Mouse (Mus musculus) kidney, adult 8-10 months (tissue): ENCODE data around the gene Gm28047.

Experiments
- DNase-seq, 2 experiments: peaks; one replicate each; pipeline ENCODE4 v3.0.0; 2022

Gm28047 gene

DNA sequence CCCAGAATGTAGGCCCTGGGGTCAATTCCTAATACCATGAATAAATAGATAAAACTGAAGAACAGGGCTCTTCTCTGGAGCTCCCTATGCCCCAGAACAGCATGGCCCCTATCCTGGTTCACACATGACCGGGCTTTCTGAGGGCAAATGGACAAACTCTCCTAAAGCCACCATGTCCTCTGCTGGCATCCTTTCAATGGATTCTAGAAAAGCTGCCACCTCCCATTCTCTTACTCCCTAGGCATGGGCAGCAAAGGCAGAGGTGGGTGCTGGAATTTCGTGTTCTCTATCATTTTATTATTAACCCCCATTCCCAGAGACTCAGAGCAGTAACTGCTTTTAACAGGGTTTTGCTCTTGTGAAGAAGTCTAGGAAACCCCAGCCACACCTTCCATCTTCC, 109.6 kb downstream of the Gm28047 start:
- DNase-seq = no peak

DNA sequence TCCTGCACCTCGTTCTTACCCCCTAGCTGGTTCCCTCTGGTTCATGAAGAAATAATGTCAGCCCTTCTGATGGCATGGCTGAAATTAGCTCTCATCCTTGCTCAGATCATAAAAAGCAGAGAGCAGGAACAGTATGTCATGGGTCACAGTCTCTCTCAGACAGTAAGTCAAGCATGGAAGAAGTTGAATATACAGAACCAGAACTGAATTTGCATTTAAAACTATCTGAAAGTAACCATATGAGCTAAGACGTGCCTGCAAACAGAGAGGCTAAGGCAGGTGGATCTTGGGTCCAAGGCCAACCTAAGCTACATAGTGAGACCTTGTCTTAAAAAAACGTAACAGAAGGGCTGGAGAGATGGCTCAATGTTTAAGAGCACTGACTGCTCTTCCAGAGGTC, 111.9 kb downstream of the Gm28047 start:
- no peak for DNase-seq

DNA sequence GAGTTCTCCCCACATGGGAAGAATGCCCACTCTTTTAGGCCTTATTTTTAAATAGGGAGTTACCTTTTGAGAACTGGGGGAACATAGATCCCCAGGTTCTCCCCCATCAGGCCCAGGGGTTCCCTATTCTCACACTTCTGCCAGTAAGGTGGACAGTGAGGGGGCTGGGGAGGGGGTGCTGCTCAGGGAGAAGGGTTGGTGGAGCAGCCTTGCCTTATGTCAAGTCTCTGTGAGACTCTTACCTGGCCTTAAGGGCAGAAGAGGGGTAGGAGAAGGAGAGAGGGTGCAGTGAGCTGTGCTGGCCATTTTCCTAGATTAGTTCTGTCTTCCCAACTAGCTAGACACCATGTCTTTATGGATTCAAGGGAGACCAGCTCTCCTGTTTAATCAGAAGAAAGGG, 112.4 kb downstream of the Gm28047 start:
- DNase-seq = no peak

DNA sequence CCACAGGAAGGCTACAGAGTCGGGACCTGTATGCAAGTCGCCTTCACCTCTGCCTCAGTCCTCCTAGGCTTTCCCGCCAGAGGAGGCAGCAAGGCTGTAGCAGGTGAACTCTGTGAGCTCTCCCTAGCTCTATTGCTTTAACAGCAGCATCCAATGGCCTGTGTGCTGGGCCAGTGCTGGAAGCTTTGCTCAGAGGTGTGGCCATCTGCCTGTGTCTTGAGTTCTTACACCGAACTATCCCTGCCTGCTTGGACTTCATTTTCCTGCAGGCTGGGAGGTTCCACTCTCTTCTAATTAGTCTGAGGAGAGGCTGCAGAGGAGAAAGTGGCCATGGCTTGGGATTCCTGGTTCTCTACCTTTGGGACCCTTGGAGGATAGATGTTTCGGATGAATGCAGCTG, 112.9 kb downstream of the Gm28047 start:
- DNase-seq = no peak

DNA sequence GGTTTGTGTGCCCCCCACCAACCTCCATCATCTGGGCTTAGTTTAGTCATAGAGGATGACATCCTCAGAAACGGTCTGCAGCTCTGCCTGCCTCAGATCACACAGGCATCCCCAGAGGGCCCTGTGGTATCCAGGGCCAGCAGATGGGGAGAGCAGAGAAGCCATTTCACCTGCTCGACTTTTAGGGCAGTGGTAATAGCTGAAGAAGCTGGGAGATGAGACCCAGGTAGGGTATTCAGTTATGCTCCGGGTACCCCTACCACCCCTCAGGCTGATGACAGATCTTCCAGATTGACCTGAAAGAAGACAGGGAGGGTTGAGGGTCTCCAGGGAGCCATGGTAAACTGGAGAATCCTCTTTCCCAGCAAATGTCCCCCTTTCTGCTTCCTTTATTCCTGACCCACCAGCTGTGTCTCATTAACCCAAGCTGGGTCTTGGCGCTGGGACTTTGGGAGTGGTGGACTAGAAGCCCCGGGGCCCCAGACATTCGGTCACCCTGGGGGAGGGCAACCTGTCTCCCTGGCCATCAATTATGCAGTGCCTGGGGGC, 113.5 kb downstream of the Gm28047 start:
- DNase-seq = no peak

DNA sequence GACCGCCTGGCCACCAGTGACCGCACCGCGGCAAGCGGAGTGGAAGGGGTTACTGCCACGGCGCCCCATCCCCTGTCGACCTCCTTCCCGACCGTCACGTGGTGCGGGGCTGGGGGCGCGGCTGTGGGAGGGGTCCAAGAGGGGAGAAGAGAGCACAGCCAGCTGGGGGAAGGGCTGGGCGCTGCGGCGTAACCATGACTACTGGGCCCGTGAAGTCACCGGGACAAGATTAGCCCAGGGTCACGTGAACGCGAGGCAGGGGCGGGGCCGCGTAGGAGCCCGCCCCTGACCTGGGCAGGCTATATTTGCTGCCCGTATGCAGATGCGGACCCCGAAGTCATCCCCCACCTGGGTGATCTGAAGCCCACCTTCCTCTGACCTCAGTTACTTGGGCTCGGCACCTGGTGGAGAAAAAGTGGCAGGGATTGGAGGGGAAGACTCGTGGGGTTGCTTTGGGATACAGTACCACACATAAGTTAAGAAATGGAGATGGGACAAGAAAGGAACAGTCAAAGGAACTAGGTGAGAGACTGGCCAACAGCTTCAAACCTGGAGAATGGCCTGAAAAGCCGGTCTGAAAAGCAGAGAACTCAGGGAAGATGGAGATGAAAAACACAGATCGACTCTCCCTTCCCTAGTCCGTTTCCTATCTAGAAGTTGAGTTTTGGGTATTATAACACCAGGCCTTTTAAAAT, 114.1 kb downstream of the Gm28047 start:
- DNase-seq = peak; percentile 81 to 83

DNA sequence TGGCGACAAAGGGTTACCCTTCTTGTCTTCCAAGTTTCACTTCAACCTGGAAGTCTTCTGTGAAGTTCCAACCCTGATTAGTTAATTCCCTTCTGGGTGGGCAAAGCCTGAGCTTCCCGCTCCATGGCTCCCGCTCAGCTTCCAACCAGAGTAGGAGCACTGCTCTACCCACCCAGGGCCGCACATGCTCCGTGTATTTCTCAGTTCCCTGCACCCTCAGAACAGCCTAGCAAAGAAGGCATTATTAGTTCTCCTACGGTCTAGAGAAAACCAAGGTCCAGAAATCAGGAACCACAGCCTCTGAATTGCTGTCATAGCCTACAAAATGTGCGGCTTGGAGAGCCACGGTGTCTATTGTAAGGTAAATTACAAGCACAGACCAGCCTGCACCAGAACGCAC, 114.8 kb downstream of the Gm28047 start:
- DNase-seq = no peak

DNA sequence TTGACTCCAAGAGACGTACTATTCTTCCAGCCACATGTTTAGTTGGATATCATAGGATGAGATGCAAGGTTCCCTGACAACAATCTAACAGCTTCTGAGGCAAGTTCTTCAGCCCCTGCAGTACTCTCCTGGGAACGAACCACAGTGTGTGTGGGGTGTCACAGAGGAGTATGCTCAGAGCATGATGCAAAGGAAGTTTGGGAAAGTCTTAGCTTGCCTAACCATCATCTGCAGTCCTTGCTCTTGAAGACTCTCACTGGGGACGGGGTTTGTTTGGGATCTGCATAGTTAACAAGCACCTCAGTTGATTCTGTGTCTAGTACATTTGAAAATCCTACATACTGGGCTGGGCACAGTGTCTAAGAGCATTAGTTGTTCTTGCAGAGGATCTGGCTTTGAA, 116.5 kb downstream of the Gm28047 start:
- DNase-seq = no peak

DNA sequence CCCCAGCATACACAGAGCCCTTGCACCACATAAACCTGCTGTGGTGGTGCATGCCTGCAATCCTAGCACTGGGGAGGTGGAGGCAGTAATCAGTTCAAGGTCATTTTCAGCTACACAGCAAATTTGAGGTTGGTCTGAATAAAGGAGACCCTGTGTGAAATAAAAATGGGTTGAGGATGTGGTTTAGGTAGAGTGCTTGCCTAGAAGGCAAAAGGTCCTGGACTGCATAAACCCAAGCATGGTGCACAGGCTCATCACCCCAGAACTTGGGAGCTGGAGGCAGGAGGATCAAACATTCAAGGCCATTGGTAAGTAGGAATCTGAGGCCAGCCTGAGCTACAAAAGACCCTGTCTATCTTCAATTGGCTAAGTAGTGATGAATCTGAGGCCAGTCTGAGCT, 117.3 kb downstream of the Gm28047 start:
- DNase-seq = no peak

DNA sequence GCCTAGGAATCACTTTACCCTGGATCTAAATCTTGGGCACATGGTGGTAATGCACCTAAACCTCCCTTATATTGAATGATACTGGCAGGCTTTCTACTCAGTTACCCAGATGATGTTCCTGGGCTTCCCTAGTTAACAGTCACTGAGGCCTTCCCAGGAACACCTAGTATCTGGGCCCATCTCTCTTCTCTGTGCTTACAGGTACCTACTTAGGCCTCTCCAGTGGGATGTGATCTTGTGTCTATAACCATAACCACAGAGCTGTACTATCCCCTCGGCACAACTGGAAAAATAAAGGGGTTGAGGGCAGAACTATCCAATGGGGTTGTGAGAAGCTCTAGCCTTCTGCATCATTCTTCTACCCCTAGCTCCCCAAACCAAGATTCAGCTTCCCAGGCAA, 118.0 kb downstream of the Gm28047 start:
- no peak for DNase-seq

DNA sequence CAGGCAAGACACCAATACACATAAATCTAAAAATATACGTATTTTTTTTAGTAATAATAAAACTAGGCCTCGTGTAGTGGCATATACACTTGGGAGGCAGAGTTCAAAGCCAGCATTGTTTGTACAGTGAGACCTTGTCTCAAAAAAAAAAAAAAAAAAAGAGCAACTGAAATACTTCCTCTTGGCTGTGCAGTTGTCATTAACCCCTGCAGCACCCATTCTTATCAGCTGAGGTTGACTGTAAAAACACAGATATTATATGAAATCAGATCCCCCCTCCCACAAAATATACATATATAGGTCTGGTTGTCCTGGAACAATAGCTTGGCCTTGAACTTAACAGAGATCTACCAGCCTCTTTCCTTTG, 118.4 kb downstream of the Gm28047 start:
- DNase-seq = no peak

DNA sequence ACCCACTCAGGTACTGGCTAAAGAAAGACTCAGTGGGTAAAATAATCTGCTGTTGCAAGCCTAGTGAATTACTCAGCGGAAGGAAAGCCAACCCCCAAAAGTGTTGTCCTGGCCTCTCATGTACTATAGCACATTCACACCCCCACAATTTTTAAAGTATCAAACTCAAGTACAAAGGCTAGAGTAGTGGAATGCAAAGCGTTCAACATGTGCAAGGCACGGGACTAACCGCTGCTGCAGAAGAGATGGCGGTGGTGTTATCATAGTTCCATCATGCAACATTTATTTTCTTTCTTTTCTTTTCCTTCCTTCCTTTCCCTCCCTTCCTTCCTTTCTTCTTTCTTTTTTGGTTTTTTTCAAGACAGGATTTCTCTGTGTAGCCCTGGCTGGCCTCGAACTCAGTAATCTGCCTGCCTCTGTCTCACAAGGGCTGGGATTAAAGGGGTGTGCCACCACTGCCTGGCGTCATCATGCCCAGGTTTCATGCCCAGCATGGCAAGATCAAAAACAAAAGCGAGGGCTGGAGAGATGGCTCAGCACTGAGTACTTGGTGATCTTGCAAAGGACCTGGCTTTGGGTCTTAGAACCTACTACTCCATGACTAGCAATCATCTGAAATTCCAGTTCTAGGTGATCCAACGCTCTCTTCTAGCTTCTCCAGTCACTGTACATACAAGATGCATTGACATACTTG, 119.0 kb downstream of the Gm28047 start:
- DNase-seq = no peak

DNA sequence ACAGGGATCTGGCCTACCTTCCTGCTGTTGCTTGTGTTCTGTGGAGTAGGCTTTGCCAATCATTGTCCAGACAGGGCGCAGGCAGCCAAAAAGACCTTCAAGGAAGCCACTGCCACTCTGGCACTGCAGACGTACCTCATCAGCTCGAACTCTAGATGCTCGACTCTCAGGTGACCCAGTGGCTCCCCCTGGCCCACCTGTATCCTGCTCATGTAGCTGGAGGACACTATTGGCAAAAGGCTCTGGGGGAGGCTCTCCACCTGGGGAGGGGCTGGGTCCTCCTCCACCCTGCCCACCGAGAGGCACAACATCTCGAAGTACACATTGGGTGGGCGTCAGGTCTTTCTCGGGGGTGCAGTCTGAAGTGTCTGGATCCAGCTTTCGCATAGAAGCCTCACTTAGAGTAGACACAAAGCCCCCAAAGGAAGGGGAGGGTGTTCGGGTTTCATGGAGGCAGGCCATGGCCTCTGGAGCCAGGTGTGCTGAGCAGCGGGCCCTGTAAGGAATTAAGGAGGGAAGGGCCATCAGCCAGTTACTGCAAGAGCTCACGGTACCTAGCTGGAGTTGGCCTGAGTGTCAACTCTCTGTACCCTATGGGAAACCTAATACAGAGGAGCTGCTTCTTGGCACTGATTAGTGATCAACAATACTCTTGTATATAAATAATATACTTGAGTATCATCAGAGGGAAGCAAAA, 119.6 kb downstream of the Gm28047 start:
- no peak for DNase-seq

DNA sequence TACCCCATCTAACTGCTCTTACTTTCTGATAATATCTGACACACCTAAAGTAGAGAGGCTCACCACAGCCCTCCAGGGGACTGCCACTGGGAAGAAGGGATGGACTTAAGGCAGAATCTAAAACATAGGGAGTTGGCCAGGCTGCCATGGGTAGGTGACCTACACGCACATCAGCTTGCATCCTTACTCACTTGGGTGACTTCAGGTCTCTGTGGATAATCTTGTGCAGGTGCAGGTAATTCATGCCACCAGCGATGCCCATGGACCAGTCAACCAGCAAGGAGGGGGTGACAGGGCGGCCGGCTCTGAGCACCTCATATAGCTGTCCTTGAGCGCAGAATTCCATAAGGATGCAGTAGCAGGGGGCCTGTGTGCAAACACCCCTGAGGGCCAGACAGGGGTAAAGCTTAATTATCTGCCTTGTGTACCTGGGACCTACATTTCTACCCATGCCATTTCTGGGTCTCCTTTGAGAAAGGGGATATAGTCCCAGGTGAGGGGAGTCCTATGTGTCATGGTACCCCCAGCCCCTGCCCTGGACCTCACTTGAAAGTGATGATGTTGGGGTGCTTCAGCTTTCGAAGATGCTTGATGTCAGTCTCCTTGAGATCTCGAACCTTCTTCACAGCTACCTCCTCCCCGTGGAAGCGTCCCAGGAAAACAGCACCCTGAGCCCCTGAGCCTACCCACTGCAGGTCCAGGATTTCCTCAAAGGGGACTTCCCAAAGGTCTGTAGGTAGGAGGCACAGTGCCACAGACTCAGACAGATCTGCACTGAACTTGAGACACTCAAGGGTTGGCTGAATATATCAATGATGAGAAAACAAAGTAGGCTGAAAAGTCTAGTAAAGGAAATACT, 120.7 kb downstream of the Gm28047 start:
- DNase-seq = no peak

DNA sequence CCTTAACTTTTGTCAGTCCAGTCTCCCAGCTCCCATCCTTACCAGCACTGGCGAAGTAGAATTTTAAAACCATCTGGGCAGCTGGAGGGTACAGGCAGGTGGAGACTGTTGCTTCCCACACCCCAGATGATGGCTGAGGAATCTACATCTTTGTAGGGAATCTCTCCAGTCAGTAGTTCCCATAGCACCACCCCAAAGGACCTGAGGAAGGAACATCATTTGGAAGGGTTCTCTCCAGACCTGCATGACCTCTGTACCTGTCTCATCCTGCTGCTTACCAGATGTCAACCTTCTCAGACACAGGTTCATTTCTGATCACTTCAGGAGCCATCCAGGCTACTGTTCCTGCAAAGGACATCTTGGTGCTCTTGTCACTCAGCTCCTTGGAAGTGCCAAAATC, 121.4 kb downstream of the Gm28047 start, which contains the start of gene Gm10337:
TSS of gene Gm10337 (plus strand) at position 276 of the 400 bp plus-strand sequence.
- DNase-seq = no peak

DNA sequence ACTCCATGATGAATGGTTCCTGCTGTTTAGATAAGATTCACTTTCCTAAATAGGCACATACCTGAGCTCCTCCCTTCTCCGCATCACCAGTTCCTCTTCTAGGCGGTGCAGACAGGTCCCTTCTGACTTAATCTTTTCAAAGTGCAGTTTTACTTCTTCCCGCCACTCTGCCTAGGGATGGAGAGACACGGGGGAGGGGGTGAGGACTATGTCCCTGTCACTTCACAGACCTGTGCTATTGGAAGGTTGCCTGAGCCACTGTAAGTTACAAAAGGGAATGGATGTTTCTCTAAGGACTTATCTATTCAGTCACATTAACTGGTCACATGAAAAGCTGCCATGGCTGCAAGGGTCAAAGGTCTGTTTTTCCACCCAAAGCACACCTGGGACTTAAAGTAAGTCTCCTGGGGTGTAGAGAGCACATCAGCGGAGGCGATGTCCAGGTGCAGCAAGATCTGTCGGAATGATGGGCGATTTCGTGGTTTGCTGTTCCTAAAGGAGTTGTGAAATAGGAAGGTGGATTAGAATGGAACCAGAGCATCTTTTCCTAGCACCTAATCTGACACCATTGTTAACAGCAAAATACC, 122.5 kb downstream of the Gm28047 start:
- DNase-seq = no peak

DNA sequence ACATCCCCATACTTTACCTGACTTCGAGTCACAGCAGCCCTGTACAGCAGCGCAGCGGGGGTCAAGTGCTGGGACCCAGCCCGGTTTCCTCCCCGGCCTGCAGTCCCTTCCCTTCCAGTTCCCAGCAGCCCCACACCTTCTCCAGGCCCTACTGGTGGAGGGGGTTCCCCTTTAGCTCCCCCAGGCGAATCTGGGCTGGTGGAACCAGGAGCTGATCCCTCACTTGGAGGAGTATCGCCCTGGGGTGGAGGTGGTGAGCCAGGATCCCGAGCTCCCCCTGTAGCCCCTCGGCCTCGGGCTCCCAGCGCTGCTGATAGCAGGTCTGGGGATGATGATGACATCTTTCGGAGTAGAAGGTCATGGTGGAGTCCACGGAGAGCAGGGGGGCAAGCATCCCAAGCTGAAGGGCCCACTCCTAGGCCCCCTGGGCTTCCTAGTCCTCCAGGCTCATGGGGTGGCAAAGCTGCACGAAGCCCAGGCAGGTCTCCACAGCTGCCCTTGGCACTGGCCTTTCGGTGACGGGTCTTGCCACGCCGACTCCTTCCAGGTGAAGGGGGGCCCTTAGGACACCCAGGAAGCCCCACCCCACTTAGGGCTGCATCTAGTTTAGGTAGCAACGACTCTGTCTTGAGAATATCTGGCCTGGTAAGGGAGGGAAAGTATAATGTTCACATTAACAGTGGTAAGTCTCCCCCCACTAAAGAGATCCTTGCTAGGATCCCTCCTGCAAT, 123.6 kb downstream of the Gm28047 start:
- DNase-seq = no peak

DNA sequence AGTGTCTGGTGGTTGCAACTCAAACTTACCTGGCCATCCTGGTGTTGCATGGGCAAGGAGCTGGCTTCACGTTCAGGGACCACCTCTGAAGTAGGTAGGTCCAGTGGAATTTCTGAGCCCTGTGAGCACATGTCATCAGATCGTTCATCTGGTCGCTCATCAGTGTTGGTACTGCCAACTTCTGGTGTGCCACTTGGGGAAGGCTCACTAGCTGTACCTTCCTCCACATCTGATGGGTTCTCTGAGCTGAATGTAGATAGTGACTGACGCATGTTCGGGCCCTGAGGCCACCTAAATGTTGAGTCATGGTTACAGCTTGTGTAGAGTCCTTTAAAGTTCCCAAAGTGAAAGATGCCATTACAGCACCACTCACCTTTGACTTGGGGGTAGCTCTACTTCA, 124.4 kb downstream of the Gm28047 start:
- DNase-seq = no peak

DNA sequence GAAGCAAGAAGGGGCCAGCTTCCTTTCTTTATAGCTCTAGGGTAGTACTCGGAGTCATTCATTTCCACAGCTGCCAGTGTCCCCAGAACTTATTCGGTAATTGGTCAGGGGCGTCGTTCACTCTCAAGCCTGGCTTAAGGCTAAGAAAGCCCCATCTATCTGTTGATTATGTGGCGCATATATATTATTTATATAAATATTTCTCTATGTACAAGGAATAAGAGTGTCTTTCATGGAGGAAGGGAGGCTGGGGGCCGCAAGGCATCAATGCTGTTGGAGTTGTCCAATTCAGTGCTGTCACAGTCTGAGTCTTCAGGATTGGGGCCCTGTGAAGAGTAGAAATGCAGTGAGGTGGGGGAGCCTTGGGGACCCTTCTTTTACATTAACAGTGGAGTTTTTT, 125.0 kb downstream of the Gm28047 start:
- DNase-seq = no peak

DNA sequence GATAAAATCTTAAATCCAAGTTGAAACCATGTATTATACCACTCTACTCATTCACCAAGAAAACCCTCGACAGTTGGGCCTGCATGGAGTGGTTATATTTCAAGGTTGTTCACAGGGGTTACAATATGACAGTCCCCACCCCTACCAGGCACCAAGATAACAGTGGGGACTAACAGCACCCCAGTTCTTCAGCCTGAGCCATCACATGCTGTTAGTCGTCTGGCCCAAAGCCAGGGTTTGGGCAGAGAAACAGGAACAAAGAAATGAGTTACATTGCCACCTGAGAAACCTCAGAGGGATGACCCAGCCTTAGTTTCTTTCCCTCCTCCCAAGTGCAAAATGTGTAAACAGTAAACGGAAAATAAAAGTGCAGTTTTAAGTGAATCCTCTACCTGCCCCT, 125.5 kb downstream of the Gm28047 start:
- no peak for DNase-seq

DNA sequence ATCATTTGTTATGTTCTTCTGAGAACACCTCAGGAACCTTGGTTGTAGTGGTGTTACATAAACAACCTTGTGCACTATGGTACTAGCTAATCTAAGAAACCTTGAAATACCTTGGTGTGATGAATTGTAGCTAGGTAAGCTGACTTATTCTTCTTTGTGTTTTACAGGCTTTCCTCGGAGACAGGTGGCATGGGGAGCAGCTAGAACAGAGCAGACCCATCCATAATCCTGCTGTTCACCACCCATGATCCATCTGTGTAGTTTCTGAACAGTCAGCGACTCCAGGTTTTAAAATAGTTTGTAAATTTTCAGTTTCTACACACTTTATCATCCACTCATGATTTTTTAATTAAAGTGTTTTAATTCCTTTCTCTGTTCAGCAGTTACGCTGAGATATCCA, 126.5 kb downstream of the Gm28047 start:
- no peak for DNase-seq

DNA sequence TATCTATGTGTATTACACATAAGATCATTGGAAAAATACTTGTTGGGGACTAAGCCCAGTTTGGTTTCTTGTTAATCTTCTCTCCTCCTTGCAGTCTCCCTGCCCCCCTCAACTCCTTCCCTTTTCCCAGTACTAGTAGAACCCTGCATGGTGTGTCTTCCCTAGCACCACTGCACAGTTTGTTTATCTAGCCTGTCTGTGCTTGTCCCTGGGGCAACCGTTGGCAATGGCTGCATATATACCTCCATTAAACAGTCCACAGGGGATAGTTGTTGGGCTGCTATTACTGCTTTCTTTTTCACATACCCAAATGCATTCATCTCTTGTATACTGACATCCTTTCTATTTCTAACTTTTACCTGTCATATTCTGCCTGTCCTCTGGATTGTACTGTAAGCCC, 137.2 kb downstream of the Gm28047 start:
- no peak for DNase-seq
